Mouse (Mus musculus): ENCODE results near the gene Ephb2. TPM values are rescaled to one million over a fixed set of nuclear protein-coding genes. Genes with fewer than 3 reads are reported as not detected.

Ephb2 gene
- polyA plus RNA-seq, 1 experiment from 2014 or later, result 30.8 TPM

DNA sequence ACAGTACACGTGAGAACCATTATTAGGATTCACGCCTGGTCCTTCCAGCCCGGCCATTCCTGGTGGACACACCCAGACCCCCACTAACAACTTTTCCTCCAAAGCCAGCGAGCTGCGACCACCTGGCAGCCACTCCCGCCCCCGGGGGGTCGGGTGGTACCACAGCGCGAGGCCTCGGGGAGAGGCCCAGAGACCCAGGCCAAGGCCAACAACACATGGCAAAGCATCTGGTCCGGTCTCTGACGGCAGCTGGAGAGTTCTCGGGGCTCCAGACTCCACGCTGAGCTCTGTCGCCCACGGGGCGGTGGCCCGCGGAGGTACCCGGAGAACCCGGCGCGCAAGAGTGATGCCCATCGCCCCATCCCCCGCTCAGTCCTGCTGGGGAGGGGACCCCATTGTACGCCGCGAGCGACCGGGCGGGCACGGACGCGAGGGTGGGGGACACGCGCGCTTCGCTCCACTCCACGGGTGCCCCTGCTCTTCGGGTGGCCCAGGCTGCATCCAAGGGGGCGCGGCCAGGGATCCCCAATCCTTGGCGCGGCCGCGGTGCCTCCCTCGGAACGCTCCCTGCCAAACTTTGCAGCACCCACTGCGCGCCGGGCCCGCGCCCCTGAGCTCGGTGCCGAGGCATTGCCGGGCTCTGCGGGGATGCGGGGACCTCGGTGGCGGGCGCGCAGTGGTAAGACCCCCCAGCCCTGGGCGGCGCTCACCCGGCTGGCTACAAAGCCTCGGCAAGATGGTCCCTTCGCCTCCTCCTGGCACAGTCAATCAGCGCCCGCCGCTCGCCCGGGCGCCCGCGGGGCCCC lies 770 bp downstream of the Ephb2 start:
- H3K4me1 ChIP-seq, result peaks cover 76% of the 10 kb centered on the region
- no peaks in the 10 kb centered on the region for H3K9me3 ChIP-seq (replicated peaks)
- under 1% methylated on average over 76 of the region's 76 CpGs for WGBS
- H3K27ac ChIP-seq, result peak overlapping the region; percentile 99
- ATAC-seq (ENCODE audit: low FRiP score), result peak; percentile 27
- peak overlapping the region; percentile 99 for H3K4me3 ChIP-seq
- peak overlapping the region; percentile 87 for H3K4me2 ChIP-seq (replicated peaks)
- peak overlapping the region; percentile 99 for H3K9ac ChIP-seq
- H3K36me3 ChIP-seq, result no peaks in the 10 kb centered on the region
- no peaks in the 10 kb centered on the region for H3K27me3 ChIP-seq

DNA sequence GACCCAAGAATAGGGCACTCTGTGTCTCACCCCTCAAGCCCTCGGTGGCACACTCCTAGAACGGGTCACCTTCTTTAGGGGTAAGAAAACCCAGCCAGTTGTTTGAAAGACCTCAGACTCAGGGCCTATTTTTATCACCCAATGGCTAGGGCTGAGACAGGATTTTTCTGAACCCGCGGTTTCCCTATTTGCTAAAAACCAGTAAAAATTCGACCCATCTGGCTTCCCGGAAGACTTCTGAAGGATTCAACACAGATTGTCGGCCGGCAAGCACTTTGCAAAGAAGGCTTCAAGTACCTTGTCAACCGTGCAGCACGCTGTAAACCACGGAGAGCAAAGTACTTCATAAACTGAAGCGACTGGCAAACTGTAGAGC lies 1.4 kb downstream of the Ephb2 start:
- no peak for ATAC-seq (ENCODE audit: low FRiP score)
- Histone ChIP-seq H3K4me1 (peaks cover 80% of the 10 kb centered on the region), H3K36me3 (no peaks in the 10 kb centered on the region), H3K4me2 (replicated peaks) (peak overlapping the region; percentile 87), H3K27me3 (no peaks in the 10 kb centered on the region), H3K27ac (peak overlapping the region; percentile 99; the same call in 1 of the 2 replicates), H3K9ac (peak overlapping the region; percentile 99), H3K9me3 (replicated peaks) (no peaks in the 10 kb centered on the region), H3K4me3 (peak overlapping the region; percentile 99)
- WGBS, result 11% methylated on average over 12 of the region's 12 CpGs

DNA sequence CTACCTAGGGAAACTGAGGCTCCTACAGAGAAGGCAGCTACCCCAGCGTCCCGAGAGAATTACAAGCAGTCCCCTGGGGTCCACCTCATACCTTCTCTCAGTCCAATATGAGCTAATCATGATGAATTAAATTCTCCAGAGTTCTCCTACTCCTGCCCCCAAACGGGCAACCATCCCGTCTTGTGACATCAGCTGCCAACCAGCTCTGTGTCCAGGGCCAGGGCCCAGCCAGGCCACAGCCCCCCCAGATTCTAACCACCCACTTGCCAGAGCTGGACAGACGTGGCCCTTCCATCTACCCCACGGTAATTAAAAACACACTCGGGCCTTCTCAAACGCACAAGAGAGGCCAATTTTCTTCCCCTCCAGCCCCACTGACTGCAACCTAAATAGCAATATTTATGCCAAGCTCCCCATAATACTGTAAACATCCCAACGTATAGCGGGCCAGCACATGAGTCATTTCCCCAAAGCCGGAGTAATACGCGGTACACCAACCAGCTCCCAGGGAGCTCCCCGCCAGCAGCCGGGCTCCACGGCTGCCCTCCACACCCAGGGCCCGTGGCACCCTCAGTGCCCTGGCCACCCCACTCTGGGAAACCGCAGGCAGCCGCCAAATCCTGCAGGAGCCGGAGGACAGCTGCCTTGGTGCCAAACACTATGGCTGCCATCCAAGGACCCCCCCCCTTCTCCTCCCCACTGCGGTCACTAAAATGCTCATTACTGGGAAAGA lies 2.0 kb downstream of the Ephb2 start:
- H3K4me3 ChIP-seq, result peak overlapping the region; percentile 99
- no peaks in the 10 kb centered on the region for H3K36me3 ChIP-seq
- peak overlapping the region; percentile 87 for H3K4me2 ChIP-seq (replicated peaks)
- H3K27me3 ChIP-seq, result no peaks in the 10 kb centered on the region
- H3K9ac ChIP-seq, result peak overlapping the region; percentile 99
- H3K27ac ChIP-seq, result no peak overlapping the region
- ATAC-seq (ENCODE audit: low FRiP score), result no peak
- H3K4me1 ChIP-seq, result peaks cover 83% of the 10 kb centered on the region
- WGBS, result 56% methylated on average over 21 of the region's 21 CpGs
- no peaks in the 10 kb centered on the region for H3K9me3 ChIP-seq (replicated peaks)

DNA sequence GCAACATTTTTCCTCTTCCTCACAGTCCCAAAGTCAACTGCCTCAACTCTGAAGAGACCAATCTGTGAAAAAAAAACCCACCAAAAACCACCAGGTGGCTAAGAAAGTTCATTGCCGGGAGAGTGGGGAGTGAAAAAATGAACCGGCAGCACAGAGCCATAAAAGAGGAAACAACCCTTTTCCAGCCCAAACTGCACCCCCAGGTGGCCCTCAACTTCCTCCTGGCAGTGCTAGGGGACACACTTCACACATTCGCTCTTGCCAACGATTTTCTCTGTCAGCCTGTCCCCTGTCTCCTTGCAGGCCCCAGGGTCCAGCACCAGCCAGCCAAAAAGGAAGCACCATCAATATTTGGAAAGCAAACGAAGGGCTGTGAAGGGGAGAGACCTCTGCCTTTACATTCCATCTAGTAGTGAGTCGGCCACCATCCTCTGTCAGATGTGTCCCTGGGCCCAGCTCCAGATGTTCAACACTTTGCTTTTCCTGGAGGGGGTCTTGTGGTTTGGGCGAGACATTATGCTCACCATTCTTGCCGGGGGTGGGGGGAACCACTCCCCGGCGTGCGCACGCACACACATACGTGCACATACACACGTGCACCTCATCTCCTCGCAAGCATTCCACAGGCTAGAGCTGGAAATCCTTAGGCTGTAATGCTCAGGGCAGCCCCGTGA lies 3.1 kb downstream of the Ephb2 start:
- H3K4me2 ChIP-seq (replicated peaks), result peak overlapping the region; percentile 87
- H3K27ac ChIP-seq, result peak overlapping the region; percentile 44; the same call in 1 of the 2 replicates
- no peaks in the 10 kb centered on the region for H3K27me3 ChIP-seq
- ATAC-seq (ENCODE audit: low FRiP score), result no peak
- H3K4me1 ChIP-seq, result peaks cover 79% of the 10 kb centered on the region
- WGBS, result 75% methylated on average over 16 of the region's 16 CpGs
- H3K4me3 ChIP-seq, result peak overlapping the region; percentile 8; the same call in 1 of the 2 replicates
- peaks cover 2% of the 10 kb centered on the region; the same call in 1 of the 2 replicates for H3K36me3 ChIP-seq
- H3K9me3 ChIP-seq (replicated peaks), result no peaks in the 10 kb centered on the region
- peak overlapping the region; percentile 99 for H3K9ac ChIP-seq

DNA sequence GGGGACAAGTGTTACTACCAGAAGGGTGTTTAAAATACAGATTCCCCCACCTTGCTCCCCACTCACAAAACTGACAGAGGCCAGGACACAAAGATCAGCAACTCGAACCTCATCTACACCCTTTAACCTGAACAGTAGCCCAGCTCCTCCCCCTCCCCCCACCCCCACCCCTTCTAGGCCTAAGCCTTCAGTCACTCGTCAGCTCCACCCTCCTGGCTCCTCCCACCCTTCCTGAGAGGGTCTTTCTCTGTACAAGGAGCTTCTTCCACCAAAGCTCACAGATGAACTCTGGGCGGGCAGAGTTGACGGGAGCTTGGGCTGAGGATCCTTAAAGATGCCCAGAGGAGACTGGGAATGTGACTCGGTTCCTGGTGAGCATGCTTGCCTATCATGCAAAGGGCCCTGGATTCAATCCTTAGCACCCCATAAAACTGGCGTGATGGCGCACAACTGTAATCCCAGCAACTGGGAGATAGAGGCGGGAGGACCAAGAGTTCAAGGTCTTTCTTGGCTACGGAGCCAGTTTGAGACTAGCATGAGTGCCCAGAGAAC lies 5.4 kb downstream of the Ephb2 start:
- Histone ChIP-seq H3K9ac (peak overlapping the region; percentile 35; the same call in 1 of the 2 replicates), H3K4me3 (no peak overlapping the region), H3K36me3 (peaks cover 6% of the 10 kb centered on the region; the same call in 1 of the 2 replicates), H3K9me3 (replicated peaks) (no peaks in the 10 kb centered on the region), H3K27me3 (no peaks in the 10 kb centered on the region), H3K4me1 (peaks cover 87% of the 10 kb centered on the region), H3K27ac (no peak overlapping the region), H3K4me2 (replicated peaks) (peak overlapping the region; percentile 29)
- WGBS, result 47% methylated on average over 9 of the region's 9 CpGs
- no peak for ATAC-seq (ENCODE audit: low FRiP score)

DNA sequence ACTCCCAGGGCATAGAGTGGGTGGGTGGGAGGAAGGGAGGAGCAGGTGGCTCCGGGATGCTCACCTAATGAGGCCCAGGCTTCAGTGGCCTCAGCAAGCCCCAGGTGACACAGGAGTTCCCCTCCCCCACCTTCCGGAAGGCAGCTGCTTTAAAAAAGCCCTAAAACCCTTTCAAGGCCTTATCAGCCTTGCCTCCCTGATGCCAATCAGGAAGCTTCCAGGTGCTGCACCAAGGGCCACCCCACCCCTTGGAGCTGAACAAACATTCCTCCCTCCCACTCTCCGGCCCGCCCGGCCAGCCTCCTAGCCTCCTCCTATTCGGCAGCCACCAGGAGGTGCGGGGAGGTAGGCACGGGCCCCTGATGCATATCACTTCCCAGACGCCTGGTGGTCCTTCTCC lies 6.0 kb downstream of the Ephb2 start:
- no peaks in the 10 kb centered on the region for H3K27me3 ChIP-seq

DNA sequence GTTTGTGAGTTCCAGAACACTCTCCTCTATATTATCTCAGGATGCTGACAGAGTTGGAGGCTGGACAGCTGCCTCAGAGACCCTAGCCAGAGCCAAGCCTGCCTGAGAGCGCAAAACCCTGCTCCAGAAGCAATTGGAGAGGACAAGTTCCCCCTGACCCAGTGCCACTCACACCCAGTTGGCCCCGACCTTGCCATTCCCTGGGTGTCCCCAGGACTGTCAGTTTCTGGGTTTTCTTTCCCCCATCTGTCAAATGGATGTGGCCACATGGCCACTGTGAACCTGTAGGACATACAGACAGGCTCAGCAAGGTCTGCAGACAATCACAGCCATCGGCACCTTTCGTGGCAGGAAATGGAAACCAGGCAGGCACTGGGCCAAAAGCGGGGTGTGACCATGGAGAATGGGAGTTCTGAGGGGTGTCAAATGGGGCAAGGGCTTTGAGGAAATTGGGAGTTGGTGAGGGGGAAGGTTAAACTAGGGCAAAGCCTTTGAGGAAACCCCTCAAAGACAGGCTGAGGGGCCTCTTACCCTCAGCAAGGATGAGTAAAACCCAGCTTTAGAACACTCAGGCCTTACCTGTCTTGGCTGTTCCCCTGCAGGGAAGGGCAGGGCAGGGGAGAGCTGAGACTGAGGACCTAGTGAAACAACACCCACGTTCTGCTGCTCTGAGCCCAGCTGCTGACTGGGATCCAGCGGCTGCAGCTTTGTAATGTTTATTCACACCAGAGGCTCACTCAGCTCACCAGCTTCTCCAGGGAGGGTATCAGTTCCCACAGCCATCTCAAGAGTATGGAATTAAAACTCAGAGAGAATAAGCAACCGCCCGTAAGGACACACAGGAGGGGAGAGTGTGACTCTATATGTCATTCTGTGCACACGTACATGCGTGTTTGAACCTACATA lies 6.9 kb downstream of the Ephb2 start:
- peaks cover 6% of the 10 kb centered on the region; the same call in 1 of the 2 replicates for H3K36me3 ChIP-seq
- no peaks in the 10 kb centered on the region for H3K9me3 ChIP-seq (replicated peaks)
- H3K4me3 ChIP-seq, result no peak overlapping the region
- 0 out of 2 replicates have a peak overlapping the region, but pooled peaks have one; percentile 11 for H3K4me2 ChIP-seq (replicated peaks)
- H3K4me1 ChIP-seq, result peaks cover 90% of the 10 kb centered on the region
- H3K27me3 ChIP-seq, result no peaks in the 10 kb centered on the region
- peak overlapping the region; percentile 2; the same call in 1 of the 2 replicates for H3K9ac ChIP-seq
- WGBS, result 44% methylated on average over 11 of the region's 11 CpGs
- no peak for ATAC-seq (ENCODE audit: low FRiP score)
- H3K27ac ChIP-seq, result 0 out of 2 replicates have a peak overlapping the region, but pooled peaks have one; percentile 9

More for the DNA sequence above, 6.0 kb downstream of the Ephb2 start:
- Histone ChIP-seq H3K4me2 (replicated peaks) (peak overlapping the region; percentile 29), H3K4me3 (no peak overlapping the region), H3K9ac (peak overlapping the region; percentile 35; the same call in 1 of the 2 replicates), H3K9me3 (replicated peaks) (no peaks in the 10 kb centered on the region), H3K36me3 (peaks cover 6% of the 10 kb centered on the region; the same call in 1 of the 2 replicates), H3K4me1 (peaks cover 91% of the 10 kb centered on the region), H3K27ac (0 out of 2 replicates have a peak overlapping the region, but pooled peaks have one; percentile 9)
- no peak for ATAC-seq (ENCODE audit: low FRiP score)
- WGBS, result 14% methylated on average over 9 of the region's 9 CpGs

DNA sequence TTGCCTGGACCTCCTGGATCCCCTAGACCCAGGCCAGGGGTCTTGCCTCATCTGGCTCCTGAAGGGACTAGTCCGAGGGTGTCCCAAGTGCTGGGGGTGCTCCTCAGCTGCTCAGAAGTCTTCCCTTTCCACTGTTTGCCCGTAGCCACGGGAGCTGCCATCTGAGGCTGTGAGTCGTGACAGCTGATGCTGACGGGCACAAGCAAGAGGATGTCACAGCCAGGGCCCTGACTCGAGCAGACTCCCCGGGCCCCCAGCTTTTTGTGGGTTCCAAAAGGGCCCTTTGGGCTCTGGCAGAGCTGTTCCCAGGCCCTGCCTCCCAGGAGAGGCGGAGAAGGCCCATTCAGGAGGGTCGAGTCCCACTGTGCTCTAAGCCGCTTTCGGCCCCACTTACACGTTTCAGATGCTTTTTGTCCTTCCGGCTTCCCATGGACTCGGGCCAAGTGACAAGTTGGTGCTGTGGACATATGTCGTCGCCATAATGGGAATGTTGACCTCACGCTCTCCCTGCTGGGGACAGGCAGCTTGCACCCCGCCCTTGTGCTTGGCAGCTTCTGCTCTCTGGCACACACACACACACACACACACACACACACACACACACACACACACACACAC lies 10.7 kb downstream of the Ephb2 start:
- peak overlapping the region; percentile 4; the same call in 1 of the 2 replicates for H3K9ac ChIP-seq
- no peak overlapping the region for H3K4me3 ChIP-seq
- H3K27ac ChIP-seq, result peak overlapping the region; percentile 70; the same call in 1 of the 2 replicates

DNA sequence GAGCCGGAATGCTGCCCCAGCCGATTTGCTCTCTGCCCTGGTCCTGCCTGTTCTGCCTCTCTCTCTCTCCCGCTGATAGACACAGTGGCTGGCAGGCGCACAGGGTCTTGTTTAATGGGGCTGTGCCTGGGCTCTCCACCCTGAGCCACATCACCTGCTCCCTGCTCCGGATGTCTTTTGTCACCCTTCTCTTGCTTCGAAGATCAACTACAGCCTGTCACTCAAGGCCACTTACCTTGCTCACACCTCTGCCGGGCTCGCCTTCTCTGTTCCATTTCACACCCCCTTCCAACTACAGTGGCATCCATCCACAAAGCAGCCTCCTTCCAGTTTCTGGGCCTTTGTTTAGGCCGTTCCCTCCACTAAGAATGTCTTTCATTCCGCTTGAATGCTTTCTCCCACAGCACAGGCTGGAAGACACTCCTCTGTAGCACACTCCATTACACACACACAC lies 15.7 kb downstream of the Ephb2 start:
- 14% methylated on average over 10 of the region's 10 CpGs for WGBS
- H3K27me3 ChIP-seq, result no peaks in the 10 kb centered on the region
- H3K4me1 ChIP-seq, result peaks cover 86% of the 10 kb centered on the region
- H3K9me3 ChIP-seq (replicated peaks), result no peaks in the 10 kb centered on the region
- peak overlapping the region; percentile 89 for H3K27ac ChIP-seq
- no peak overlapping the region for H3K4me3 ChIP-seq
- no peaks in the 10 kb centered on the region for H3K36me3 ChIP-seq
- peak overlapping the region; percentile 35 for H3K9ac ChIP-seq
- ATAC-seq (ENCODE audit: low FRiP score), result peak; percentile 64
- H3K4me2 ChIP-seq (replicated peaks), result peak overlapping the region; percentile 27

More for the DNA sequence above, 10.7 kb downstream of the Ephb2 start:
- H3K9me3 ChIP-seq (replicated peaks), result no peaks in the 10 kb centered on the region
- whole genome bisulfite sequencing, result 57% methylated on average over 18 of the region's 18 CpGs
- no peaks in the 10 kb centered on the region for H3K27me3 ChIP-seq
- peaks cover 85% of the 10 kb centered on the region for H3K4me1 ChIP-seq
- H3K36me3 ChIP-seq, result peaks cover 6% of the 10 kb centered on the region; the same call in 1 of the 2 replicates
- ATAC-seq (ENCODE audit: low FRiP score), result 0 out of 2 replicates have a peak, but pooled peaks have one; percentile 9
- no peak overlapping the region for H3K4me2 ChIP-seq (replicated peaks)

DNA sequence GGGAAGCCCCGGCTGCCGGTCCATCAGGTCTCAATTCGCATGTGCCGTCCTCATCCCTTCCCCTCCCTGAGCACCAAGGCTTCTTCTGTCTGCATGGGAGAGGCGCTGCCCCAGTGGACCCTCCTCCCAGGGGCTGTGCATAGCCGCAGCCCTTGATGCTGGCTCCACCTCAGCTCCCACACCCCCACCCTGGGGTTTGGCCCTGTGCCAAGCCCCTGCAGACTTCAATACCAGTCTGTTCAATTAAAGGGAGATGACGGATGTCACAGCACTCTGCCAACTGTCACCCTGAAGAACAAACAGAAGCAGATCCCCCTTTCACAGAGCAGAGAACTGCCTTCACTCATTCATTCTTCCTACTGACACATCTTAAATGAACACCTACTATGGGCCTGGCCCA lies 19.1 kb downstream of the Ephb2 start:
- H3K9me3 ChIP-seq (replicated peaks), result no peaks in the 10 kb centered on the region
- no peaks in the 10 kb centered on the region for H3K27me3 ChIP-seq
- WGBS, result 21% methylated on average over 7 of the region's 7 CpGs
- H3K4me3 ChIP-seq, result no peak overlapping the region
- H3K4me1 ChIP-seq, result peaks cover 79% of the 10 kb centered on the region
- ATAC-seq (ENCODE audit: low FRiP score), result peak; percentile 60
- no peak overlapping the region for H3K4me2 ChIP-seq (replicated peaks)
- peak overlapping the region; percentile 52 for H3K27ac ChIP-seq
- no peak overlapping the region for H3K9ac ChIP-seq
- no peaks in the 10 kb centered on the region for H3K36me3 ChIP-seq

Data from hindbrain, embryonic 12.5 days (tissue).